Mouse (Mus musculus) thymus, adult 2 months (tissue): ENCODE measurements around the gene Hoxa6.

ENCODE experiments used
- CTCF ChIP-seq: fragments of 200-500 bp; IDR thresholded peaks from 2 replicates; pipeline ENCODE4 v1.5.1; 2012; ENCODE audit warnings: mild to moderate bottlenecking, control low read depth, low read length, moderate library complexity, borderline replicate concordance; ENCODE audit not compliant: control insufficient read depth, poor library complexity, insufficient read depth; ENCODE audit errors: extremely low read depth
- POLR2A ChIP-seq: fragments of 200-500 bp; IDR thresholded peaks from 2 replicates; pipeline ENCODE4 v1.6.1; 2012; ENCODE audit warnings: mild to moderate bottlenecking, low read length, control low read depth, moderate library complexity; ENCODE audit not compliant: control insufficient read depth, poor library complexity, insufficient read depth; ENCODE audit errors: extremely low read depth

DNA sequence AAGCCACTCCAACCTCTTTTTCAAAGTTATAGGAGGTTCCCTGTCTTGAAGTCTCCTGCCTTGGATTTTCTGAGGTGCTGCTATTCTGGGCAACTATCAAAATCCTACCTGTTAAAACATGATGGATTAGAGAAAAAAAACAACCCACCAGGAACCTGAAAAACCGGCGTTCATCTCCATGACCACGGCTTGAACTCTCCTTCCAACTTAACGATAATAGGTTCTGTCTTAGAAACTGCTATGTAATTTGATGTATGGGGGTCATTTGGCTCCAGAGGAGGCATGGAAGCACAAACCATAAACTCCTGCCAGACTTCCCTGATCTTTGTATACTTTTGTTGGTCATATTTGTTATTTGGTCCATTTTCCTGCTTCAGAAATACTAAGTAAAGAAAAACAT, 34.9 kb downstream of the Hoxa6 start:
- no peak for TF ChIP-seq POLR2A
- TF ChIP-seq CTCF = no peak
